ENCODE assay signal across 23 mouse cellular contexts in the genomic region with DNA sequence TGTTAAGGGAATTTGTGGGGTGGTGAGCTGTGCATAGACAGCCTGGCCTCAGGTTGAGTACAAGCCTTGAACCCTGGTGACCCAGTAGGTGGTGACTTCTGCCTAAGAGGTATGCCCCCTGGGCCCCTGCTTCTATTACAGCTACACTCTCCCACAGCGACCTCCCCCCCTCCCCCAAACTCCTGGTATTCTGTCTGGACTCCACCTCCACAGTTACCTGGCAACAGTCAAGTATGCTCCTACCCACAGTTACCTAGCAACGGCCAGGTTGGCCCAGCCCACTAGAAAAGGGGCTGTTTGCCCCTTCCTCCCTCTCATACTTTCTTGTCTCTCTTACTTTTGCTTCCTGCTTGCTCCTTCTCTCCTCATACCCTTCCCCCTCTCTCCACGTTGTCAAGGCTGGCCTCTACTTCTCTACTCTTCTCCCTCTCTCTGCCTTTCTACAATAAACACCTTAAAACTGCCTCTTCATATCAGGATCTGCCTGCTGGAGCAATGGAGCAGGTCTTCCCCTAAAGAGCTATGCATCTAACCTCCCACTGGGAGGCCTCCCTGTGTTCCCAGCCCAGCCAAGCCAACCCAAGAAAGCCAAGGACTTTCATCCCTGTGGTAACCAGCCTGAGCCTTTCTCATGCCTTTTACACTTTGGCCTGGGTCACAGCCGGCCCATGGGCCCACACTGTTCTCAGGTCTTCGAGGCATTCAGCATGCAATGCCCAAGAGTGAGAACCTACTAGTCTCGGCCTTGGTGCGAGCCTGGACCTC.
DNase-seq lines count a peak whose midpoint lies in the region; ATAC-seq and TF ChIP-seq lines count a peak whose summit lies in the region.
"Had no signal": no experiment of that assay in that cellular context is flagged by ENCODE, and none has a peak within 500 bp of the region (broad histone marks: within the 10 kb centered on the region; RNA-seq: fewer than 3 reads in every experiment).

No protein-coding gene starts in this region.

- no peak for DNase-seq in forebrain, embryonic 11.5 days (ENCODE audit: low spot score)
- DNase-seq in lung, adult 2 months: no peak
- peak; percentile 19 for DNase-seq in ES-E14 (ENCODE audit: low read depth, low spot score)
- peak; percentile 9 for DNase-seq in embryo, embryonic 11 days
- DNase-seq in natural killer cell, adult 2 months (ENCODE audit: low spot score in 2 of 2): no peak
- DNase-seq: adrenal gland, postnatal 14 days; cerebellum, adult 2 months; cerebellum, postnatal 25 days; gastrocnemius, postnatal 14 days; kidney, adult 9 months; kidney, postnatal 25 days; liver, embryonic 13.5 days; lung, postnatal 14 days; midbrain, embryonic 14.5 days had no signal

- 0 out of 2 replicates have a peak, but pooled peaks cover 2% of the 10 kb centered on the region for H3K4me1 ChIP-seq in forebrain, embryonic 11.5 days (replicated peaks; ENCODE audit: control insufficient read depth, insufficient read depth, low read length)
- no peaks in the 10 kb centered on the region for H3K4me1 ChIP-seq in forebrain, embryonic 12.5 days
- H3K4me1 ChIP-seq in lung, embryonic 16.5 days (replicated peaks; ENCODE audit: control insufficient read depth, insufficient read depth, low read length): no peaks in the 10 kb centered on the region
- no peaks in the 10 kb centered on the region for H3K4me1 ChIP-seq in lung, adult 2 months (ENCODE audit: control insufficient read depth, insufficient read depth, low read length)
- peaks cover 0 to 2% of the 10 kb centered on the region in 2 experiments; a peak in 1 of 4 replicates for H3K4me1 ChIP-seq in ES-E14 (ENCODE audit: control insufficient read depth in 2 of 2, insufficient read depth in 2 of 2, low read length in 2 of 2, poor library complexity in 1 of 2)
- H3K4me1 ChIP-seq: limb, embryonic 13.5 days; liver, embryonic 13.5 days had no signal

- no peak overlapping the region for H3K4me2 ChIP-seq in forebrain, embryonic 11.5 days (ENCODE audit: low read depth, low read length, severe bottlenecking)
- no peak overlapping the region for H3K4me2 ChIP-seq in forebrain, embryonic 12.5 days
- H3K4me2 ChIP-seq in lung, embryonic 16.5 days (ENCODE audit: low read depth, low read length): no peak overlapping the region
- H3K4me2 ChIP-seq: heart, embryonic 11.5 days; limb, embryonic 13.5 days; liver, embryonic 13.5 days had no signal

- no peaks in the 10 kb centered on the region for H3K36me3 ChIP-seq in forebrain, embryonic 11.5 days (ENCODE audit: control insufficient read depth, insufficient read depth, low read length)
- no peaks in the 10 kb centered on the region for H3K36me3 ChIP-seq in forebrain, embryonic 12.5 days (replicated peaks)
- H3K36me3 ChIP-seq in lung, embryonic 16.5 days (ENCODE audit: control insufficient read depth, insufficient read depth, low read length): no peaks in the 10 kb centered on the region
- no peaks in the 10 kb centered on the region for H3K36me3 ChIP-seq in ES-E14 (ENCODE audit: control insufficient read depth, insufficient read depth, low read length, poor library complexity, severe bottlenecking)
- H3K36me3 ChIP-seq: G1E; limb, embryonic 13.5 days; liver, embryonic 13.5 days had no signal

- no peak overlapping the region for H3K4me3 ChIP-seq in forebrain, embryonic 11.5 days (ENCODE audit: low read depth, low read length)
- no peak overlapping the region for H3K4me3 ChIP-seq in forebrain, embryonic 12.5 days (replicated peaks)
- H3K4me3 ChIP-seq in lung, embryonic 16.5 days (ENCODE audit: low read length): no peak overlapping the region
- H3K4me3 ChIP-seq in lung, adult 2 months (replicated peaks; ENCODE audit: extremely low read depth, low read depth, low read length): no peak overlapping the region
- H3K4me3 ChIP-seq in ES-E14 (ENCODE audit: insufficient read depth in 1 of 2, low read depth in 1 of 2, low read length in 2 of 2, poor library complexity in 1 of 2, severe bottlenecking in 1 of 2): no peak overlapping the region
- H3K4me3 ChIP-seq: limb, embryonic 13.5 days; liver, embryonic 13.5 days had no signal

- no peak overlapping the region for H3K9ac ChIP-seq in forebrain, embryonic 11.5 days (ENCODE audit: low read length)
- no peak overlapping the region for H3K9ac ChIP-seq in forebrain, embryonic 12.5 days
- H3K9ac ChIP-seq in lung, embryonic 16.5 days (ENCODE audit: low read length): no peak overlapping the region
- no peak overlapping the region for H3K9ac ChIP-seq in ES-E14 (ENCODE audit: insufficient read depth, low read depth, low read length, poor library complexity, severe bottlenecking)
- H3K9ac ChIP-seq: limb, embryonic 13.5 days; liver, embryonic 13.5 days had no signal

- ATAC-seq in forebrain, embryonic 11.5 days (replicated peaks; ENCODE audit: low FRiP score): 0 out of 2 replicates have a peak, but pooled peaks have one; percentile 36
- ATAC-seq in forebrain, embryonic 12.5 days (ENCODE audit: low FRiP score): no peak
- peak; percentile 70 for ATAC-seq in lung, embryonic 16.5 days (ENCODE audit: low read depth)
- ATAC-seq: CD4-positive, CD25-positive, alpha-beta regulatory T cell, adult 4 months; forebrain, embryonic 16.5 days; hindbrain, postnatal 0 days; intestine, embryonic 16.5 days had no signal

- TF ChIP-seq CTCF in lung, adult 2 months (IDR thresholded peaks at IDR 0.05; ENCODE audit: insufficient read depth, low read length): no peak

- H3K27me3 ChIP-seq in forebrain, embryonic 11.5 days (ENCODE audit: control insufficient read depth, insufficient read depth, low read length): no peaks in the 10 kb centered on the region
- H3K27me3 ChIP-seq in forebrain, embryonic 12.5 days: no peaks in the 10 kb centered on the region
- H3K27me3 ChIP-seq in lung, embryonic 16.5 days (ENCODE audit: control insufficient read depth, insufficient read depth, low read depth, low read length): no peaks in the 10 kb centered on the region
- H3K27me3 ChIP-seq: limb, embryonic 13.5 days; liver, embryonic 13.5 days had no signal

- in situ Hi-C loops in ES-E14 (cut with MboI; ENCODE audit: low sequenced_read_pairs in 2 of 2, unreplicated experiment in 2 of 2): no loop called here

- no peaks in the 10 kb centered on the region for H3K9me3 ChIP-seq in forebrain, embryonic 11.5 days (ENCODE audit: control insufficient read depth, low read length)
- no peaks in the 10 kb centered on the region for H3K9me3 ChIP-seq in forebrain, embryonic 12.5 days
- H3K9me3 ChIP-seq in lung, embryonic 16.5 days (ENCODE audit: control insufficient read depth, low read length): no peaks in the 10 kb centered on the region
- no peaks in the 10 kb centered on the region for H3K9me3 ChIP-seq in ES-E14 (ENCODE audit: control insufficient read depth, insufficient read depth, low read depth, low read length)
- H3K9me3 ChIP-seq: G1E; liver, embryonic 13.5 days had no signal

- WGBS in forebrain, embryonic 11.5 days: 66% methylated on average over 7 of the region's 7 CpGs
- WGBS in forebrain, embryonic 12.5 days: 61% methylated on average over 7 of the region's 7 CpGs
- 54% methylated on average over 7 of the region's 7 CpGs for WGBS in lung, embryonic 16.5 days
- 59% methylated on average over 7 of the region's 7 CpGs for WGBS in lung, adult 2 months

- no peak overlapping the region for H3K27ac ChIP-seq in forebrain, embryonic 11.5 days (ENCODE audit: low read depth, low read length)
- H3K27ac ChIP-seq in forebrain, embryonic 12.5 days: no peak overlapping the region
- no peak overlapping the region for H3K27ac ChIP-seq in lung, embryonic 16.5 days (ENCODE audit: low read length)
- no peak overlapping the region for H3K27ac ChIP-seq in ES-E14 (ENCODE audit: insufficient read depth, low read depth, low read length, poor library complexity, severe bottlenecking)
- H3K27ac ChIP-seq: hindbrain, postnatal 0 days; limb, embryonic 13.5 days; liver, embryonic 13.5 days had no signal

- TF ChIP-seq POLR2A in lung, adult 2 months (IDR thresholded peaks at IDR 0.05; ENCODE audit: borderline replicate concordance, extremely low read depth, low read depth, low read length): no peak

TF ChIP-seq in ES-E14, 5 proteins besides CTCF, POLR2A, EP300 and RAD21:
- TF ChIP-seq CHD2 (IDR thresholded peaks at IDR 0.05; ENCODE audit: low read depth, low read length) (no peak), ZC3H11A (IDR thresholded peaks at IDR 0.05; ENCODE audit: borderline replicate concordance, low read depth, low read length) (no peak), MAFK (IDR thresholded peaks at IDR 0.05; ENCODE audit: insufficient read depth, low read depth, low read length) (no peak), HCFC1 (IDR thresholded peaks at IDR 0.05; ENCODE audit: borderline replicate concordance, insufficient read depth, low read length) (no peak), ZNF384 (IDR thresholded peaks at IDR 0.05; ENCODE audit: low read depth, low read length) (no peak)

Comparison
In these comparisons a context has a peak if more than half of its experiments do, and no peak if none do; other contexts are left out.
1. DNase-seq: peak in ES-E14 (single experiment) and embryo, embryonic 11 days (single experiment); none in forebrain, embryonic 11.5 days (single experiment), lung, adult 2 months (single experiment) and natural killer cell, adult 2 months (0 of 2).